Mouse (Mus musculus) kidney, postnatal 0 days (tissue): ENCODE results near the gene Gm20388. TPM values are rescaled to one million over a fixed set of nuclear protein-coding genes. Genes with fewer than 3 reads are reported as not detected.

Experiments
- ATAC-seq: fragments of 200-750 bp; cut with Nextera tagmentation; replicated peaks from 2 replicates; pipeline ENCODE4 v1.8.0; 2017; ENCODE audit warnings: low read depth, moderate number of reproducible peaks, moderate TSS enrichment, moderate library complexity; ENCODE audit not compliant: low FRiP score
- DNase-seq: peaks from one replicate; pipeline ENCODE4 v3.0.0-alpha.2; 2016; ENCODE audit warnings: low spot score
- H3K27ac ChIP-seq: fragments of 300-500 bp; sonication (generic); 2 replicates; pipeline ENCODE4 v1.5.1; 2014; ENCODE audit warnings: mild to moderate bottlenecking
- H3K27me3 ChIP-seq: fragments of 300-500 bp; sonication (generic); 2 replicates; pipeline ENCODE4 v1.6.1; 2014; ENCODE audit warnings: low read length, mixed read lengths; ENCODE audit not compliant: insufficient read depth
- H3K36me3 ChIP-seq: fragments of 300-500 bp; sonication (generic); 2 replicates; pipeline ENCODE4 v1.6.1; 2014; ENCODE audit warnings: low read length, mixed read lengths; ENCODE audit not compliant: insufficient read depth
- H3K4me1 ChIP-seq: fragments of 300-500 bp; sonication (generic); replicated peaks from 2 replicates; pipeline ENCODE4 v1.6.1; 2014; ENCODE audit warnings: antibody characterized with exemption, low read length, mixed read lengths; ENCODE audit not compliant: insufficient read depth
- H3K4me2 ChIP-seq: fragments of 300-500 bp; sonication (generic); 2 replicates; pipeline ENCODE4 v1.6.1; 2014; ENCODE audit warnings: mild to moderate bottlenecking, low read length, moderate library complexity, mixed read lengths
- H3K4me3 ChIP-seq: fragments of 300-500 bp; sonication (generic); replicated peaks from 2 replicates; pipeline ENCODE4 v1.5.1; 2014; ENCODE audit warnings: low read depth, low read length
- H3K9ac ChIP-seq: fragments of 300-500 bp; sonication (generic); 2 replicates; pipeline ENCODE4 v1.6.1; 2014; ENCODE audit warnings: low read depth, low read length
- H3K9me3 ChIP-seq: fragments of 300-500 bp; sonication (generic); replicated peaks from 2 replicates; pipeline ENCODE4 v1.6.1; 2016; ENCODE audit warnings: low read length, inconsistent platforms, mixed read lengths
- CTCF ChIP-seq: IDR thresholded peaks from 2 replicates; pipeline ENCODE4 v1.5.1; 2016; ENCODE audit warnings: antibody characterized with exemption, low read depth, mild to moderate bottlenecking, moderate library complexity
- WGBS: fragments of 180-500 bp; shearing (Covaris S2); extraction: QIAGEN DNeasy Blood & Tissue Kit; methylation state at CpG from one replicate; pipeline ENCODE4 v1.1.7; 2014; 5-methylcytosine and 5-hydroxymethylcytosine counted together
- polyA plus RNA-seq: library from polyadenylated mRNA; unstranded; fragments of >200 nt; fragmentation: Nextera tagmentation; extraction: Ambion mirVana; gene quantifications from 2 replicates; pipeline ENCODE4 v1.2.1, GENCODE M21; 2015

The Gm20388 gene
- polyA plus RNA-seq, 1 experiment from 2014 or later, result not detected

DNA sequence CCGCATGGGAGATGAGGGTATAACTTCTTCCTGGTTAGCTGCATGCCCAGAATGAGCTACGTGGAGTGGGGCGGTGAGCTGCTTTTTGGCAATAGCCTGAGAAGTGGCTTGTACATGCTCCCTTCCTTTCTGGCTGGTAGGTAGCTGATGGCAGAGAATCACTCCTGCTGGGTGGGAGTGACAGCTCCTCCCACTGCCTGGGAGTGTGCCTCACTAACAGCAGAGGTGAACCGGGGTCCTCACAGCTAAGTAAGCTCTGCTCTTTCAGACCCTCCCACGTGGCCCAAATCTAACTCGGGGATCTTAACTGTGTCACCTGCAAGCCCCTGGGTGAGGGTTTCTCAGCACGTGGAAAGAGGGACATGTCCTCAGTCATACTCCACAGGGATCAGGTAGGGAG, 3321.9 kb downstream of the Gm20388 start:
- H3K4me3 ChIP-seq, result no peak overlapping the region
- 21% methylated on average over 7 of the region's 7 CpGs for WGBS

DNA sequence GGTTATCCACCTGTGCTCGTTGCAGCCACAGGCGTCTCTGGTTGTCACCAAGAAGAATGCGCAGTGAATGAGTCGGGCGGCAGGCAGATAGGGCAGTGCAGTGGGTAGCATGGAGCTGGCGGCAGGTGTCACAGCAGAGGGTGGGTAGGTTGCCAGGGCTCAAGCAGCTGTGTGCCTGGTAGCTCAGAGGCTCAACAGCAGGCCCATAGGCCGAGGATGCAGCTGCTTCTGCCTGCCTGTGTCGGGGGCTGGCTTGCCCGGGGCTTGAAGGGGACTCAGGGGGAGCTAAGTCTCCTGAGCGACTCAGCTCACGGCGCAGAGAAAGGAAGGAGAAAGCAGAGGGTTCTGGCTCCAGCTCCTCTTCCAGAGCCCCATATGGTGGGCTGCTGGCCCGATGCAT, 3322.7 kb downstream of the Gm20388 start:
- no peak for TF ChIP-seq CTCF
- DNase-seq (no peak), ATAC-seq (no peak)
- Histone ChIP-seq H3K4me3 (no peak overlapping the region), H3K9me3 (no peaks in the 10 kb centered on the region), H3K27me3 (no peaks in the 10 kb centered on the region), H3K9ac (no peak overlapping the region), H3K4me1 (peaks cover 12% of the 10 kb centered on the region; the same call in 1 of the 2 replicates), H3K4me2 (no peak overlapping the region), H3K27ac (no peak overlapping the region), H3K36me3 (no peaks in the 10 kb centered on the region)
- 64% methylated on average over 13 of the region's 13 CpGs for WGBS

More for the DNA sequence above, 3321.9 kb downstream of the Gm20388 start:
- H3K9me3 ChIP-seq, result no peaks in the 10 kb centered on the region
- no peak for ATAC-seq
- no peak overlapping the region for H3K9ac ChIP-seq
- H3K4me2 ChIP-seq, result no peak overlapping the region
- no peaks in the 10 kb centered on the region for H3K27me3 ChIP-seq
- 0 out of 2 replicates have a peak, but pooled peaks cover 4% of the 10 kb centered on the region for H3K36me3 ChIP-seq
- no peak overlapping the region for H3K27ac ChIP-seq
- H3K4me1 ChIP-seq, result peaks cover 12% of the 10 kb centered on the region; the same call in 1 of the 2 replicates
- DNase-seq, result no peak
- TF ChIP-seq CTCF, result no peak

DNA sequence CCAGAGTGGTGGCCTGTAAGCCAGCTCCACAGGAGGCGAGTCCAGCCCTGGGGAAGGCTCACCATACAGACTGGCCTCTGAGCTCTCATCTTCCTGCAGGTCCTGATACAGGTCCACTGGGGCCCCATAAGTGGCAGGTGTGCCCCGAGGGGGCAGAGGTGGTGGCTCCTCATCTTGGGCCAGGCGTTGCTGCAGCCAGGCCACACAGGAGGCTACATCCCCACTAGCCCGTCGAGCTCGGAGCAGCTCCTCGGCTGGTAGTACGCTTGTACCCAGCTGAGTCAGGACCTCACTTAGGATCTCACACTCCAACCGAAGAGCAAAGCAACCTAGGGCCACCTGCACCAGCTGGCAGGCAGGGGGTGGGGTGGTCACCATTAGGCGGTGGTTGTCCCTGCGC, 3323.1 kb downstream of the Gm20388 start:
- H3K9me3 ChIP-seq, result no peaks in the 10 kb centered on the region
- ATAC-seq, result no peak
- H3K4me3 ChIP-seq, result no peak overlapping the region
- H3K27ac ChIP-seq, result no peak overlapping the region
- H3K27me3 ChIP-seq, result no peaks in the 10 kb centered on the region
- H3K36me3 ChIP-seq, result no peaks in the 10 kb centered on the region
- H3K9ac ChIP-seq, result no peak overlapping the region
- no peak for DNase-seq
- no peak for TF ChIP-seq CTCF
- H3K4me1 ChIP-seq, result peaks cover 12% of the 10 kb centered on the region; the same call in 1 of the 2 replicates
- H3K4me2 ChIP-seq, result no peak overlapping the region
- 78% methylated on average over 11 of the region's 11 CpGs for WGBS

DNA sequence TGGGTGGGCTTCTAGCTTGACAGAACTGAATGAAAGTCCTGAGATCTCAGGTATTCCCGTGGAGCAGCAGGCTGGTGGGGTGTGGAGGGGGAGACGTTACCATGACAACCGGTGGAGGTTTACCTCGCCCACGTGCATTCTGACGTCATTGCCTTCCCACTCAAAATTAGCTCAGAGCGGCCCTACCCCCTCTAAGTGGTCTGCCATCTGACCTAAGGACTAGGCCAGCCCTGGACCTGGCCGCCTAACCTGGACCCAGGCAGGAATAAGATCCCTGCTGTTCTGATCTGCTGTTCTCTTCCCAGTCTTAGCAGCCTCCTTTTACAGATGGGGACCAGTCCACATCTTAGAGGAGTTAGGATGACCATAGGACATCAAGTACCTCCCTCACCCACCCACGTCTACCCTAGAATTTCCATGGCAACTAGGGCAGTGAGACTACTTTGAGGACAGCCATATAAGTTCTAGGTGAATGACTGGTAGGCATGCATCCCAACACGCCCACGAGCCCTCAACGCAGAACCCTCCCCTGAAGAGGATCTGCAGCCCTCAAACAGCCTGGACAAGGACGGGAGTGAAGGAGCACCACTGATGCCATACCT, 3324.4 kb downstream of the Gm20388 start:
- Histone ChIP-seq H3K4me1 (peaks cover 12% of the 10 kb centered on the region; the same call in 1 of the 2 replicates), H3K4me3 (peak overlapping the region; percentile 68), H3K9me3 (no peaks in the 10 kb centered on the region), H3K9ac (peak overlapping the region; percentile 68; the same call in 1 of the 2 replicates), H3K4me2 (peak overlapping the region; percentile 95), H3K27ac (no peak overlapping the region), H3K27me3 (no peaks in the 10 kb centered on the region), H3K36me3 (no peaks in the 10 kb centered on the region)
- DNase-seq (peak; percentile 14), ATAC-seq (peak; percentile 5; the same call in 1 of the 2 replicates)
- 18% methylated on average over 13 of the region's 13 CpGs for WGBS
- no peak for TF ChIP-seq CTCF

DNA sequence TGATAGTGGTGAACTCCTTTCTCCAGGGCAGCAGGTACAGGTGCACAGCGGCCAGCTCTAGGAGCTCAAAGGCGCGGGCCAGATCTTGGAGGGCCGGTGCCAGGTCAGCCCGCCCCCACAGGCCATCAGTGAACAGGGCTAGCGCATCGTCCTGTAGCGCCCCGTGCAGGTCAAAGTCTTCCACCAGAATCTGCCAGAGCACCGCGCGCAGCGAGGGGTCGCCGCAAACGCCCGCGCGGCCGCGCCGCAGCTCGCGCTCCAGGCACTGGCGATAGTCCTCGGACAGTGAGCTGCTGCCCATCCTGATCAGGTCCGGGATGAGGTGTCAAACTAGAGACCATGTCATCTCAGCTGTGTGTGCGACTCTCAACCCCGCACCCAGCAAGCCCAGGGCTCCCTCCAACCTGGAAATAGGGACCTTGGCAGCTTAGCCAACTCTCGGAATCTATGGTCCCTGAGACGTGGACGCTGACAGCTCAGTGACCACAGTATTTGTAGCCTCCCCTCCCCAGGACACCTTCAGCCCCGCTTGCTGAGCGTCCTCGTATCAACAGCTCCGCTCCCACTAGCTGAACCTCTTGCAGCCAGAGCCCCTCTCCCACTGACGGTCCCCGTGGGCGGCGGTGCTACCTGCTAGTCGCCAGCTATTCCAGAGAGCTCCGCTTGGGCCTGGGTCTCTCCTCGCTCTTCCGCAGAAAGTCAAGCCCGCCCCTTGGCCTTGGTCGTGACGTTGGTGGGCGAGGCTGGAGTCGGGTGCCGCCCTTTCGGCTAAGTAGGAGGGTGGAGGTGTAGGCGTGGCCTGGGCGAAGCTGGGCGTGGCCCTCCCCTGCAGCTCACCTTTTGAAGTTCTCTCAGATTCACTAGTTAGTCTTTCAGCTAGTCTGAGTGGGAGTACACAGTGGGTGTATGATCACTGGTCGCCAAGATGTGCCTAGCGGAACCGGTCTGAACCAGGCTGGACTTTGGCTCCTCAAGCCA, 3325.2 kb downstream of the Gm20388 start, which contains the start of gene Spata2l:
Spata2l (minus strand) TSS at position 714 of the 978 bp plus-strand sequence.
- peak within 1 kb of the TSS; percentile 64; the same call in 1 of the 2 replicates for H3K27ac ChIP-seq
- no peaks in the 10 kb centered on the region for H3K9me3 ChIP-seq
- peaks cover 12% of the 10 kb centered on the region; the same call in 1 of the 2 replicates for H3K4me1 ChIP-seq
- DNase-seq (peak; percentile 93), ATAC-seq (peak; percentile 87)
- H3K4me2 ChIP-seq, result peak within 1 kb of the TSS; percentile 95
- peak within 1 kb of the TSS; percentile 68 for H3K9ac ChIP-seq
- peak; percentile 52 for TF ChIP-seq CTCF
- H3K36me3 ChIP-seq, result no peaks in the 10 kb centered on the region
- no peaks in the 10 kb centered on the region for H3K27me3 ChIP-seq
- 1% methylated on average over 57 of the region's 57 CpGs for WGBS
- peak within 1 kb of the TSS; percentile 68 for H3K4me3 ChIP-seq

DNA sequence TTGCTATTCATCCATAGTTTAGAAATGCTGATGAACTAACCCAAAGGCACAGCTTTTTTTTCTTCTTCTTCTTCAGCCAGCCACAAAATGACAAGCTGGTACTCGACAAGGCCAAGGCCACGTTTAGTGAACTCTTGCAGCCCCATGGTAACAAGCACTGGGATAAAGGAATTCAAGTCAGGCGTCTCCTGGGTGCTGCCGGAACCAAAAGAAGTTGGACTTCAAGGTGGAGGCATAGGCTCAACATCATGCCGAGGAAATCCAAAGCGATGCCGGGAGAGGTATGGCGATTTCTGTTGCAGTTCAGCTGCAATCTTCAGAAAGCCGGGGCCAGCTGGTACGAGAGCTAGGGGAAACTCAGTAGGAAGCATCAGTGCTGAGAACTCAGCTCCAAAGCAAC, 3328.8 kb downstream of the Gm20388 start:
- no peak for TF ChIP-seq CTCF
- H3K9ac ChIP-seq, result no peak overlapping the region
- no peak overlapping the region for H3K27ac ChIP-seq
- no peak for DNase-seq
- no peak overlapping the region for H3K4me2 ChIP-seq
- H3K9me3 ChIP-seq, result no peaks in the 10 kb centered on the region
- no peak for ATAC-seq
- H3K4me3 ChIP-seq, result no peak overlapping the region
- no peaks in the 10 kb centered on the region for H3K27me3 ChIP-seq
- peaks cover 9% of the 10 kb centered on the region; the same call in 1 of the 2 replicates for H3K36me3 ChIP-seq
- peaks cover 11% of the 10 kb centered on the region; the same call in 1 of the 2 replicates for H3K4me1 ChIP-seq
- 89% methylated on average over 10 of the region's 10 CpGs for WGBS
